Mouse (Mus musculus): Measurements from ENCODE around the gene Tmem40. TPM values are rescaled to one million over a fixed set of nuclear protein-coding genes. Genes with fewer than 3 reads are reported as not detected.

Gene Tmem40
- total and polyA plus RNA-seq, 3 experiments, result 13.8 to 16.4 TPM; not detected in 1

DNA sequence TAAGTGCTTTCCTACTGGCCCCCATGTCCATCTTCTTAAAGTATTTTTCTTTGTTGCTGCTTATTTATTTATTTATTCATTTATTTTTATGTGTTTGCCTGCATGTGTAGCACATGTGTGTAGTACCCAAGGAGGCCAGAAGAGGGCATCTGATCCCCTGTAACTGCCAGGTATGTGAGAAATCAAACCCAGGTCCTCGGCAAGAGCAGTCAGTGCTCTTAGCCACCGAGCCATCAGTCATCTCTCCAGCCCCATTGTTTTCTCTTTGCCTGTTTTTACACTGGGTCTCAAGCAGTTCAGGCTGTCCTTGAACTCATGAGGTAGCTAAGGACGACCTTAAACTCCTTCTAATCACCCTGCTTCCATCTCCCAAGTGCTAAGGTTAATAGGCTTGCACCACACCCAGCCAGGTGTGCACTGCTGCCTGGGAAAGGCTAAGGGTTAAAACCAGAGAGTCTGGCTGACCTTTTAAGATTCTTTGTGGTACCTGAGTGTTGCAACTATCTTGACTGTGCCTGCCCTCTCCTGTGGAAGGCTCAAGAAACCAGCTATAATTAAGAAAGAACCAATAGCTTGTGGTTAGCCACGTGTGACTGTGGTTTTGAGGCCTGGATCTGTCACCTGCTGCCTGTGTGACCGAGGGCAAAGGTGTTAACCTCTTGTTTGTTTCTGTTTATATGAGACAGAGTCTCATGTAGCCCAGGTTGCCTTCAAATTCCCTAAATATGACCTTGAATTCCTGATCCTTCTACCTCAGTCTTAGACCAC, 69.1 kb downstream of the Tmem40 start:
- no peaks in the 10 kb centered on the region for H3K79me2 ChIP-seq (ENCODE audit: control insufficient read depth, insufficient read depth, low read length, poor library complexity)
- H3K27me3 ChIP-seq (ENCODE audit: control insufficient read depth in 1 of 2, insufficient read depth in 2 of 2, low read length in 2 of 2), result peaks cover 0 to 2% of the 10 kb centered on the region in 2 experiments; a peak in 1 of 4 replicates
- H3K36me3 ChIP-seq (ENCODE audit: control insufficient read depth in 1 of 2, insufficient read depth in 2 of 2, low read length in 2 of 2), result peaks cover 0 to 20% of the 10 kb centered on the region in 2 experiments; a peak in 2 of 4 replicates
- DNase-seq (ENCODE audit: low read depth, low spot score), result peak; percentile 58
- peaks cover 11 to 24% of the 10 kb centered on the region in 2 experiments for H3K4me1 ChIP-seq (ENCODE audit: control insufficient read depth in 1 of 2, insufficient read depth in 2 of 2, low read length in 2 of 2)
- no peaks in the 10 kb centered on the region for H3K9me3 ChIP-seq (replicated peaks; ENCODE audit: insufficient read depth, low read length)
- H3K9ac ChIP-seq (ENCODE audit: control insufficient read depth, low read depth, low read length, poor library complexity, severe bottlenecking), result no peak overlapping the region
- no peak overlapping the region for H3K27ac ChIP-seq (ENCODE audit: control insufficient read depth, low read depth, low read length)
- TF ChIP-seq RCOR1 (IDR thresholded peaks at IDR 0.05; ENCODE audit: low read depth, low read length) (no peak), SMC3 (IDR thresholded peaks at IDR 0.05; ENCODE audit: low read depth, low read length) (peak; percentile 24; the same call in 1 of the 2 replicates), CTCF (IDR thresholded peaks at IDR 0.05 in 2 of 3, conservative IDR thresholded peaks at IDR 0.05 in 1 of 3; ENCODE audit: control insufficient read depth in 1 of 3, insufficient read depth in 1 of 3, low read depth in 2 of 3, low read length in 3 of 3, poor library complexity in 1 of 3, severe bottlenecking in 1 of 3) (peak; percentile 40 to 53 (median 42)), E2F4 (IDR thresholded peaks at IDR 0.05; ENCODE audit: borderline replicate concordance, low read depth, low read length) (no peak)
- no peak overlapping the region for H3K4me3 ChIP-seq (ENCODE audit: control insufficient read depth in 1 of 2, insufficient read depth in 1 of 2, low read depth in 2 of 2, low read length in 2 of 2)

DNA sequence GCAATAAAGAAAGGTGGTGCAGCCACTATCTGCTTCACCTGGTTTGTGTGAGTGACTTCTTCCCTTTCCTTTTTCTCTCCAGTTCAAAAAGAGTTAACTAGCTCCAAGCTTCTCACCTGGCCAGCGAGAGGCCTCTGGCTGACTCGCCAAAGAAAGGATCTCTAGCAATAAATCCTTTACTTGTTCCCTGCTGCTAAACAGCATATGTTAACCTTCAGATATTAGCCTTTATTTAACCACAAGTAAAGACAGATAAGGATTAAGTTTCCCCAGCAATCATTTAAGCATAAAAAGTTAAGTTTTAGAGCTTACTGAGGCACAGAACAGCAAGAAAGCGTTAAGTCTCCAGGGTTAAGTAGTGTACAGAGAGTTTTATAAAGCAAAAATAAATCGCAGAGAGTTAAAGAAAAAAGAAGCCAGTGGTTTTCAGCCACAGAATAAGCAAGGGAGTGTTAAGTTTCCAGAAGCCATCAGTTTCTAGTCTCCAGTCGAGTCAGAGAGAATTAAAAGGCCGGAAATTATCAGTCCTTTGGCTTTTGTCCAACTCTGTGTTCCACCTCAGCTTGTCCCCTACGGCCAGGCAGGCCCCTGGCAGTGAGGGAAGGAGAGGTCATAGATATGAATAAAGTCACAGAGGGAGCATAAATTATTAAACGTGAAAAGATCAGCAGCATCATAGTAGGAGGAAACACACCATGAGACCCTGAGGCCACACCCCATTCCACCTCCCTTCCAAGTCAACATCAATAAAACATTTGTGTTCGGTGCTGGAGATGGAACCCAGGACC, 69.9 kb downstream of the Tmem40 start:
- Histone ChIP-seq H3K9ac (ENCODE audit: control insufficient read depth, low read depth, low read length, poor library complexity, severe bottlenecking) (no peak overlapping the region), H3K27me3 (ENCODE audit: control insufficient read depth in 1 of 2, insufficient read depth in 2 of 2, low read length in 2 of 2) (peaks cover 0 to 2% of the 10 kb centered on the region in 2 experiments; a peak in 1 of 4 replicates), H3K4me3 (ENCODE audit: control insufficient read depth in 1 of 2, insufficient read depth in 1 of 2, low read depth in 2 of 2, low read length in 2 of 2) (no peak overlapping the region), H3K36me3 (ENCODE audit: control insufficient read depth in 1 of 2, insufficient read depth in 2 of 2, low read length in 2 of 2) (peaks cover 0 to 20% of the 10 kb centered on the region in 2 experiments; a peak in 2 of 4 replicates), H3K4me1 (ENCODE audit: control insufficient read depth in 1 of 2, insufficient read depth in 2 of 2, low read length in 2 of 2) (peaks cover 11 to 24% of the 10 kb centered on the region in 2 experiments), H3K27ac (ENCODE audit: control insufficient read depth, low read depth, low read length) (peak overlapping the region; percentile 24; the same call in 1 of the 2 replicates), H3K9me3 (replicated peaks; ENCODE audit: insufficient read depth, low read length) (no peaks in the 10 kb centered on the region), H3K79me2 (ENCODE audit: control insufficient read depth, insufficient read depth, low read length, poor library complexity) (no peaks in the 10 kb centered on the region)
- peak; percentile 59 for DNase-seq (ENCODE audit: low read depth, low spot score)
- TF ChIP-seq TCF12 (IDR thresholded peaks at IDR 0.05; ENCODE audit: low read depth, low read length) (0 out of 2 replicates have a peak, but pooled peaks have one; percentile 22), CTCF (IDR thresholded peaks at IDR 0.05 in 2 of 3, conservative IDR thresholded peaks at IDR 0.05 in 1 of 3; ENCODE audit: control insufficient read depth in 1 of 3, insufficient read depth in 1 of 3, low read depth in 2 of 3, low read length in 3 of 3, poor library complexity in 1 of 3, severe bottlenecking in 1 of 3) (no peak), EP300 (IDR thresholded peaks at IDR 0.05; ENCODE audit: low read depth in 1 of 2, low read length in 2 of 2) (peak; percentile 54 to 62; a peak in 3 of 4 replicates), ETS1 (IDR thresholded peaks at IDR 0.05; ENCODE audit: low read depth, low read length) (peak; percentile 24; the same call in 1 of the 2 replicates), RCOR1 (IDR thresholded peaks at IDR 0.05; ENCODE audit: low read depth, low read length) (peak; percentile 52; the same call in 1 of the 2 replicates), GATA1 (IDR thresholded peaks at IDR 0.05; ENCODE audit: low read depth, low read length) (peak; percentile 68), MYB (IDR thresholded peaks at IDR 0.05; ENCODE audit: low read depth, low read length) (no peak)

DNA sequence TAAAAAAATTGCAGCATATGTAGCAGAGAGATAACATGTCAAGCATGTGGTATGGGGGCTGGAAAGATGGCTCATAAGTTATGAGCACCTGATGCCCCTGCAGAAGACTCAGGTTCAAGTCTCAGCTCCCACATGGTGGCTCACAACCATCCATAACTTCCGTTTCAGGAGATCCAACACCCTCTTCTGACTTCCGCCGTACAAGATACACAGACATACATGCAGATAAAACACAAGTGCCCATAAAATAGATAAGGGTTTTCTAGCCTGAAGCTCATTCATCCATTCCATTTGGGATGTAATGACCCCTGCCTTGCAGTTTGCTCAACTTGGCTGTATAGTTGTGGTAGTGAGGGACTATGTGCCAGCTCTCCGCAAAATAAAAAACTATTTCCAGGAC, 72.1 kb downstream of the Tmem40 start:
- Histone ChIP-seq H3K79me2 (ENCODE audit: control insufficient read depth, insufficient read depth, low read length, poor library complexity) (no peaks in the 10 kb centered on the region), H3K4me1 (ENCODE audit: control insufficient read depth in 1 of 2, insufficient read depth in 2 of 2, low read length in 2 of 2) (peaks cover 11 to 24% of the 10 kb centered on the region in 2 experiments), H3K27ac (ENCODE audit: control insufficient read depth, low read depth, low read length) (no peak overlapping the region), H3K9me3 (replicated peaks; ENCODE audit: insufficient read depth, low read length) (no peaks in the 10 kb centered on the region), H3K27me3 (ENCODE audit: control insufficient read depth in 1 of 2, insufficient read depth in 2 of 2, low read length in 2 of 2) (peaks cover 0 to 2% of the 10 kb centered on the region in 2 experiments; a peak in 1 of 4 replicates), H3K36me3 (ENCODE audit: control insufficient read depth in 1 of 2, insufficient read depth in 2 of 2, low read length in 2 of 2) (peaks cover 0 to 20% of the 10 kb centered on the region in 2 experiments; a peak in 2 of 4 replicates), H3K4me3 (ENCODE audit: control insufficient read depth in 1 of 2, insufficient read depth in 1 of 2, low read depth in 2 of 2, low read length in 2 of 2) (no peak overlapping the region), H3K9ac (ENCODE audit: control insufficient read depth, low read depth, low read length, poor library complexity, severe bottlenecking) (no peak overlapping the region)
- DNase-seq (ENCODE audit: low read depth, low spot score), result peak; percentile 56
- TF ChIP-seq ZC3H11A (IDR thresholded peaks at IDR 0.05; ENCODE audit: low read depth, low read length) (no peak), MAX (IDR thresholded peaks at IDR 0.05; ENCODE audit: low read length) (peak; percentile 43; the same call in 1 of the 2 replicates), MYC (IDR thresholded peaks at IDR 0.05; ENCODE audit: low read depth, low read length) (0 out of 2 replicates have a peak, but pooled peaks have one; percentile 38), ETS1 (IDR thresholded peaks at IDR 0.05; ENCODE audit: low read depth, low read length) (0 out of 2 replicates have a peak, but pooled peaks have one; percentile 28), ELF1 (IDR thresholded peaks at IDR 0.05; ENCODE audit: low read depth, low read length) (peak; percentile 54; the same call in 1 of the 2 replicates), USF1 (IDR thresholded peaks at IDR 0.05; ENCODE audit: low read depth, low read length) (no peak), TCF12 (IDR thresholded peaks at IDR 0.05; ENCODE audit: low read depth, low read length) (peak; percentile 54; the same call in 1 of the 2 replicates), HCFC1 (IDR thresholded peaks at IDR 0.05; ENCODE audit: low read depth, low read length) (0 out of 2 replicates have a peak, but pooled peaks have one; percentile 44), UBTF (IDR thresholded peaks at IDR 0.05; ENCODE audit: borderline replicate concordance, insufficient read depth, low read depth, low read length) (no peak), GABPA (IDR thresholded peaks at IDR 0.05; ENCODE audit: low read depth, low read length) (no peak), ZNF384 (IDR thresholded peaks at IDR 0.05; ENCODE audit: low read depth, low read length) (peak; percentile 32; the same call in 1 of the 2 replicates), EP300 (IDR thresholded peaks at IDR 0.05; ENCODE audit: low read depth in 1 of 2, low read length in 2 of 2) (peak; percentile 39 to 65; a peak in 3 of 4 replicates), TAL1 (IDR thresholded peaks at IDR 0.05; ENCODE audit: low read length) (peak; percentile 28), GATA1 (IDR thresholded peaks at IDR 0.05; ENCODE audit: low read depth, low read length) (peak; percentile 80)
